Mouse (Mus musculus) stomach, embryonic 14.5 days (tissue): ENCODE data around the gene Zfhx3. TPM values are rescaled to one million over a fixed set of nuclear protein-coding genes. Genes with fewer than 3 reads are reported as not detected.

ENCODE experiments used
- ATAC-seq: fragments of 200-750 bp; cut with Nextera tagmentation; 2 replicates; pipeline ENCODE4 v1.8.0; 2017; ENCODE audit warnings: low read depth, moderate TSS enrichment; ENCODE audit not compliant: insufficient number of reproducible peaks, insufficient read depth, low FRiP score
- H3K27ac ChIP-seq: fragments of 300-500 bp; sonication (generic); 2 replicates; pipeline ENCODE4 v1.5.1; 2014; ENCODE audit warnings: mild to moderate bottlenecking, low read length, moderate library complexity, mixed read lengths
- H3K27me3 ChIP-seq: fragments of 300-500 bp; sonication (generic); 2 replicates; pipeline ENCODE4 v1.6.1; 2014; ENCODE audit warnings: low read length, control low read depth, mixed read lengths; ENCODE audit not compliant: control insufficient read depth, insufficient read depth
- H3K36me3 ChIP-seq: fragments of 300-500 bp; sonication (generic); 2 replicates; pipeline ENCODE4 v1.6.1; 2014; ENCODE audit warnings: mild to moderate bottlenecking, control low read depth, low read length, moderate library complexity, mixed read lengths; ENCODE audit not compliant: control insufficient read depth, insufficient read depth
- H3K4me1 ChIP-seq: fragments of 300-500 bp; sonication (generic); 2 replicates; pipeline ENCODE4 v1.6.1; 2014; ENCODE audit warnings: low read length, control low read depth, mixed read lengths; ENCODE audit not compliant: control insufficient read depth, insufficient read depth
- H3K4me2 ChIP-seq: fragments of 300-500 bp; sonication (generic); replicated peaks from 2 replicates; pipeline ENCODE4 v1.6.1; 2014; ENCODE audit warnings: low read depth, low read length, control low read depth
- H3K4me3 ChIP-seq: fragments of 300-500 bp; sonication (generic); 2 replicates; pipeline ENCODE4 v1.5.1; 2014; ENCODE audit warnings: low read depth, low read length, control low read depth
- H3K9ac ChIP-seq: fragments of 300-500 bp; sonication (generic); replicated peaks from 2 replicates; pipeline ENCODE4 v1.6.1; 2014; ENCODE audit warnings: low read depth, mild to moderate bottlenecking, control low read depth, low read length, moderate library complexity, mixed read lengths
- H3K9me3 ChIP-seq: fragments of 300-500 bp; sonication (generic); 2 replicates; pipeline ENCODE4 v1.6.1; 2016; ENCODE audit warnings: low read depth, low read length, control low read depth; ENCODE audit not compliant: control insufficient read depth
- WGBS: fragments of 180-500 bp; shearing (Covaris S2); extraction: QIAGEN DNeasy Blood & Tissue Kit; methylation state at CpG from one replicate; pipeline ENCODE4 v1.1.7; 2014; 5-methylcytosine and 5-hydroxymethylcytosine counted together
- polyA plus RNA-seq: library from polyadenylated mRNA; unstranded; fragments of >200 nt; fragmentation: Nextera tagmentation; extraction: Ambion mirVana; gene quantifications from 2 replicates; pipeline ENCODE4 v1.2.1, GENCODE M21; 2014

The Zfhx3 gene
- polyA plus RNA-seq, 1 experiment from 2014 or later = 25.4 TPM

DNA sequence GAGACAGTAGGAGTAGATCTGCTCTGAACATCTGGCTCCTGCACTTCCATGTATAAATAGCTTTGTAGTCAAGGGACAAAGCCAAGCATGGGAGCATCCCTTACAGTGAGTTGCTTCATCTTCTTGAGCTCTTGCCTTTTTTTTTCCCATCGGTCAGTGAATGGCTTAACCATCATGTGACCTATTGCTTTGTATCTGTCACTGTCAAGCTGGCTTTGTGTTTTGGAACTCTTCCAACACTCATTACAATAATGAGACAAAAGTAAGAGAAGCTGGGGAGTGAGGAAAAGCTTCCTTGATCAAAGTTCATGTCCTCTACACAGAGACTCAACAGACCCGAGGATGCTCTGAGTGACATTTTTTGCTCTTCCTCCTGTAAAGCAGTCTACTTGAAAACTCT, 183.0 kb downstream of the Zfhx3 start:
- no peak overlapping the region for H3K4me2 ChIP-seq
- no peaks in the 10 kb centered on the region for H3K27me3 ChIP-seq
- ATAC-seq = no peak
- 63% methylated on average over 2 of the region's 2 CpGs for WGBS
- no peaks in the 10 kb centered on the region for H3K9me3 ChIP-seq
- no peak overlapping the region for H3K9ac ChIP-seq
- no peak overlapping the region for H3K4me3 ChIP-seq
- H3K27ac ChIP-seq = no peak overlapping the region
- no peaks in the 10 kb centered on the region for H3K36me3 ChIP-seq
- no peaks in the 10 kb centered on the region for H3K4me1 ChIP-seq

DNA sequence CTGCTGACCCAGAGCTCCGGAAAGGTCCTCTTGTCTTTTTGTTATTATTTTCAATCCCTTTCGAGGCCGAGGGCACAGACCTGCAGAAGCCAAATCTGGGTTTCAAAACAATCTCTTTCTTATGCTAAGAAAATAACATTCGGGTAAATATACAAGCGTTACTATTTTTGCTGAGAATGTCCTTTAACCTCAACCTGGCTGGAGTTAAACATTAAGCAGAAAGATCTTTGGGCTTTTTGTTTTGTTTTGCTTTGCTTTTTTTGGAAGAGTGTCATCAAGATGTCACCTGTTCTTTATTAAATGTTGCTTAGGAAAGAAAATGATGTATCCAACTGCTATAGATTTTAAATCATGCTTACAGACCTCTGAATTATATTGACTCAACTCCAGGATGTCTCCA, 204.1 kb downstream of the Zfhx3 start:
- Histone ChIP-seq H3K27me3 (no peaks in the 10 kb centered on the region), H3K27ac (no peak overlapping the region), H3K4me3 (no peak overlapping the region), H3K4me2 (no peak overlapping the region), H3K36me3 (no peaks in the 10 kb centered on the region), H3K9me3 (no peaks in the 10 kb centered on the region), H3K9ac (no peak overlapping the region), H3K4me1 (no peaks in the 10 kb centered on the region)
- no peak for ATAC-seq
- WGBS = 63% methylated on average over 5 of the region's 5 CpGs

DNA sequence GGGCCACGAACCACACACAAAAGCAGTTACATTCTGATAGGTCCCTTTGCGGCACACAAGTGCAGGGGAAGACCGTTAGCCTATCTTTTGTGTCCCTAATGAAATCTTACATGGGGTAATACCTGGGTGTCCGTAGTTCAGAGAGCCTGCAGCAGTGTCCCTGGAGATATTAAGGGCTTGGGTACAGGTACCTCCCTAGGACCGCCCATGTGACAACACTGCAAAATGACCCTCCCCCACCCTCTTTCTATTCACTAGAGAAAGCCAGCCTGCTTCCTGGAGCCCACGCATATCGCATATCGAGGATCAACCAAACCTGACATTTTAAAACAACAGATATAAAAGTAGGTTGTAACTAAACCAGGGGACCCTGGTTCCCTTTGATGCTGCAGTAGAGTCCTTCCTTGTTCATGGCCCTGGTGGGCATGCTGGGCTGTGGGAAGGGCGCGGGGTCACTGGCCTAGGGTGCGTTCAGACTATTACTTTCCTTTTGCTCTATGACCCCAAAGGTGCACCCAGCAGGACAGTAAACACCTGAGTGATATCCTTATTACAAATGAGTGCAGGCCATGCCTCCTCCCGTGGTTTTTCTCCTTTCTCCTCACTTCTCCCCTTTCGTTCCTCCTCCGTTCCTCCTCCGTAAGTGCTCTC, 206.3 kb downstream of the Zfhx3 start:
- Histone ChIP-seq H3K36me3 (no peaks in the 10 kb centered on the region), H3K4me3 (no peak overlapping the region), H3K27ac (no peak overlapping the region), H3K27me3 (no peaks in the 10 kb centered on the region), H3K9me3 (no peaks in the 10 kb centered on the region), H3K4me2 (no peak overlapping the region), H3K4me1 (no peaks in the 10 kb centered on the region), H3K9ac (no peak overlapping the region)
- WGBS = 73% methylated on average over 15 of the region's 15 CpGs
- no peak for ATAC-seq

DNA sequence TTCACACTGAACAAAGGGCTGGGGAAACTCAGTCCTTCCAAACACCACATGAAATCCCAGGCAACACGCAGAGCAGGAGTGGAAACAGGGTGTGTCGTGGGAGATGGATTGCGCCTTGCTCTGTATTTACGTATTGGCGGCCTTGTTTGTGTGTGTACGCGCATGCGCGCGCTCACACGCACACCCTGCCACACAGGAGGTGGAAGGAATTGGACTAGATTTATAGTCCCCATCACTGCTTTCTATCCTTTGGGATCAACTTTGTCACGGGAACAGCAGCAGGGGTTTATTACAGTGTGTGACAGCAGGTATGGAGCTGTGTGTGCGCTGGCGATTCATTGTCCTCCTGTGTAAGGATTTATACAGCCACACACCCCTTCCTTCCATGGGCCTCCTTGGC, 228.4 kb downstream of the Zfhx3 start:
- Histone ChIP-seq H3K9me3 (no peaks in the 10 kb centered on the region), H3K4me1 (no peaks in the 10 kb centered on the region), H3K4me3 (no peak overlapping the region), H3K27ac (no peak overlapping the region), H3K4me2 (no peak overlapping the region), H3K27me3 (no peaks in the 10 kb centered on the region), H3K9ac (no peak overlapping the region), H3K36me3 (no peaks in the 10 kb centered on the region)
- ATAC-seq = no peak
- 75% methylated on average over 14 of the region's 14 CpGs for WGBS

DNA sequence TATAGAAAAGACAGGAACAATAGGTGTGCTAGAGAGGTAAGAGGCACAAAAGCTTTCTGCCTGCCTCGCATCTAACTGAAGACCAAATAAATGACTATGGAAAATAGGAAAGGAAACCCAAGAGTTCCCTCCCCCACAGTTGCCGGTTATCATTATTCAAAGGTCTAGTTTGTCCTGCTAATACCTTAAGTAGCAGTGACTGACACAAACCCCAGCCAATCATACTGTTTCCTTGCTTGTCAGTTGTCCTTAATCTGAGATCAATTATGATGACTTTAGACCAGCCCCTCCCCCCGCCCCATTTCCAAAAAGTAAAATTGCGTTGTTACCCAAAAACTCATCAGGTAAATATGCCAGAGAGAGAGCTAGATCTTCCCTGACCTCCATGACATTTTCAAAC, 240.9 kb downstream of the Zfhx3 start:
- no peaks in the 10 kb centered on the region for H3K27me3 ChIP-seq
- H3K27ac ChIP-seq = no peak overlapping the region
- no peak overlapping the region for H3K9ac ChIP-seq
- ATAC-seq = no peak
- H3K4me2 ChIP-seq = no peak overlapping the region
- H3K9me3 ChIP-seq = no peaks in the 10 kb centered on the region
- no peak overlapping the region for H3K4me3 ChIP-seq
- WGBS = 79% methylated on average over 4 of the region's 4 CpGs
- H3K36me3 ChIP-seq = no peaks in the 10 kb centered on the region
- H3K4me1 ChIP-seq = no peaks in the 10 kb centered on the region

DNA sequence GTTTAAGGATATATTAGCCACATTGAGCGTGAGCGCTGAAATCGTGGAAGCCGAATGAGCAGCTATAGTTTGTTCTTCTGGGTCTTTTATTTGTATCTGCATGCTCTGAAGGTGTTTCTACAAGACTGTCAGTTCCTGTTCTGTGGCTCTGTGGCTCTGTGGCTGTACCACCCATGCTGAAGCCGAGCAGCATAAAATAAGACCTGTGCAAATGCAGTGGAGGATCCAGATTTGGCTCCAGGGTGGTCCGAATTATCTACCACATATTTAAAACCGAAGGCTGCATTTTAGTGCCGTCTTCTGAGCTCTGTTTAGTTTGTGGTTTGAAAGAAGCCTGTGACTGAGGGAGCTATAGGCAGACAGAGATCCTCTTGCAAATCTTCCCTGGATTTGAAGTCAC, 241.5 kb downstream of the Zfhx3 start:
- H3K9ac ChIP-seq = no peak overlapping the region
- 67% methylated on average over 8 of the region's 8 CpGs for WGBS
- H3K4me1 ChIP-seq = no peaks in the 10 kb centered on the region
- no peaks in the 10 kb centered on the region for H3K27me3 ChIP-seq
- H3K27ac ChIP-seq = no peak overlapping the region
- H3K4me2 ChIP-seq = no peak overlapping the region
- no peak overlapping the region for H3K4me3 ChIP-seq
- H3K36me3 ChIP-seq = no peaks in the 10 kb centered on the region
- ATAC-seq = no peak
- no peaks in the 10 kb centered on the region for H3K9me3 ChIP-seq

DNA sequence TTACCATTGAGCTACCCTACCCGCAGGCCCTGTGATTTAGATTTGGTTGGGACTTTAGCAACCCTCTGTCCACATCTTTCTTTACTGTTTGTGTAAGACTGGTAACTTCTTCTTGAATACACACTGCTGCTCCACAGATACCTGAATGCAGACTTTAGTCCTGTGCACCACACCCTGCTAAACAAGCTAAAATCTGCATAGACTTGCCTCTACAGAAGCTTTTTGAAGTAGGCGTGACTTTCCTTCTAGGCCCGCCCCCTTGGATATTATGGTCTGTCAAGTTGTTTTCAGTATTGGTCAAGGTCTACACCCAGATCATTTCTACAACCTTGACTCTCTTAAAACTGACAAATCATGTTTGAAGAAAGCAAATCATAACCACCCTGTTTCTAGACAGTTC, 243.8 kb downstream of the Zfhx3 start:
- no peak overlapping the region for H3K4me3 ChIP-seq
- no peaks in the 10 kb centered on the region for H3K4me1 ChIP-seq
- no peak overlapping the region for H3K27ac ChIP-seq
- H3K9ac ChIP-seq = no peak overlapping the region
- WGBS = 76% methylated on average over 3 of the region's 3 CpGs
- no peaks in the 10 kb centered on the region for H3K36me3 ChIP-seq
- no peaks in the 10 kb centered on the region for H3K27me3 ChIP-seq
- no peaks in the 10 kb centered on the region for H3K9me3 ChIP-seq
- no peak overlapping the region for H3K4me2 ChIP-seq
- ATAC-seq = 0 out of 2 replicates have a peak, but pooled peaks have one; percentile 33

DNA sequence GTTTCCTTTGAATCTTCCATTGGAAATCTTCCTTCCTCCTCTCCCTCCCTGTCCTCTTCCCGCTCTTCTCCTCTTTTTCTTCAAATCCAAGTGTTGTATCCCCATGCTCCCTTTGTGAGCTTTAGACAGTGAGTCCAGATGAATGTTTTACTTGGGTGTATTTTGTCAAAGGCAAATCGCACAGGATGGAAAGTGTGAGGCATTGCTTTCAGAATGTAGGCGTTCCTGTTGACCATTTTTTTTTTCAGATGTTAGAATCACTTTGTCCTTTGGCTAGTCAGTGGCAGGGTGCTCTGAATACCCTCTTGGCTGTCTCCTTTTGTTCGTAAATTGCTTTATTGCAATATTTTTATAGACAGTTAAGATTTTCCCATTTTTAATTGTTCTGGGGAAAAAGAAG, 245.6 kb downstream of the Zfhx3 start:
- Histone ChIP-seq H3K27me3 (no peaks in the 10 kb centered on the region), H3K27ac (no peak overlapping the region), H3K36me3 (no peaks in the 10 kb centered on the region), H3K9me3 (no peaks in the 10 kb centered on the region), H3K9ac (no peak overlapping the region), H3K4me1 (no peaks in the 10 kb centered on the region), H3K4me2 (no peak overlapping the region), H3K4me3 (no peak overlapping the region)
- no peak for ATAC-seq
- WGBS = 62% methylated on average over 4 of the region's 4 CpGs

DNA sequence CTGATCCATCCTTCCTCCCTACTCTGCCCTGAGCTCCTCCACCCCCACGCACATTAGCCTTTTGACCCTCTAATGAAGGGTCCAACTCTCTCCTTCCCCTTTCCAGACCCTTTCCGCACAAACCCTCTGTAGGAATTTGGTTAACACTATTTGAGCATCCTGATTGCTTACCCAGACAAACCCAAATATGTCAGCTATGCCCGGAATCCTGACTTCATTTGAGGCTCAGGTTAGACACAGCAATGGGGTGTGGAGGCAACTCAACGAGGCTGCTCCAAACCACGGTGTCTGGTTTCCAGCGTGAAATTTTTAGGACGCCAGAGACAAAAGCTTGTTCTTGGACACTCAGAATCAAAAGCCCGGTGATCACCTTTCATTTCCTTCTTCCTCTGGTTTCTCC, 252.1 kb downstream of the Zfhx3 start:
- no peak overlapping the region for H3K4me2 ChIP-seq
- H3K36me3 ChIP-seq = no peaks in the 10 kb centered on the region
- H3K4me3 ChIP-seq = no peak overlapping the region
- no peak overlapping the region for H3K27ac ChIP-seq
- WGBS = 39% methylated on average over 8 of the region's 8 CpGs
- no peaks in the 10 kb centered on the region for H3K9me3 ChIP-seq
- no peak overlapping the region for H3K9ac ChIP-seq
- no peaks in the 10 kb centered on the region for H3K27me3 ChIP-seq
- no peaks in the 10 kb centered on the region for H3K4me1 ChIP-seq
- ATAC-seq = no peak
